Mouse (Mus musculus): ENCODE results near the gene Taok3.

GRCm38 (mm10) chr5:117165946-117166345 is 46.0 kb downstream of the Taok3 start:
- TF ChIP-seq SIN3A (IDR thresholded peaks at IDR 0.05; ENCODE audit: low read length) (no peak), MXI1 (IDR thresholded peaks at IDR 0.05; ENCODE audit: low read depth, low read length) (no peak), POLR2A (IDR thresholded peaks at IDR 0.05; ENCODE audit: low read depth, low read length) (no peak)
